Mouse (Mus musculus): ENCODE results near the gene Gm20379.

- TF ChIP-seq SMC3 (IDR thresholded peaks at IDR 0.05; ENCODE audit: low read depth, low read length) (no peak), MYB (IDR thresholded peaks at IDR 0.05; ENCODE audit: low read depth, low read length) (no peak), HCFC1 (IDR thresholded peaks at IDR 0.05; ENCODE audit: low read depth, low read length) (no peak), ZNF384 (IDR thresholded peaks at IDR 0.05; ENCODE audit: low read depth, low read length) (no peak), KAT2A (conservative IDR thresholded peaks at IDR 0.05; ENCODE audit: low read depth, low read length) (no peak), POLR2A (IDR thresholded peaks at IDR 0.05; ENCODE audit: control insufficient read depth in 1 of 2, insufficient read depth in 1 of 2, low read depth in 1 of 2, low read length in 2 of 2, poor library complexity in 1 of 2) (no peak), RCOR1 (IDR thresholded peaks at IDR 0.05; ENCODE audit: low read depth, low read length) (no peak), TCF12 (IDR thresholded peaks at IDR 0.05; ENCODE audit: low read depth, low read length) (no peak), CTCF (IDR thresholded peaks at IDR 0.05 in 2 of 3, conservative IDR thresholded peaks at IDR 0.05 in 1 of 3; ENCODE audit: control insufficient read depth in 1 of 3, insufficient read depth in 1 of 3, low read depth in 2 of 3, low read length in 3 of 3, poor library complexity in 1 of 3, severe bottlenecking in 1 of 3) (no peak), GATA1 (IDR thresholded peaks at IDR 0.05; ENCODE audit: low read depth, low read length) (no peak), MEF2A (IDR thresholded peaks at IDR 0.05; ENCODE audit: extremely low read depth, insufficient replicate concordance, low read depth, low read length, poor library complexity, severe bottlenecking) (no peak), NELFE (IDR thresholded peaks at IDR 0.05; ENCODE audit: low read depth, low read length) (no peak), ZKSCAN1 (IDR thresholded peaks at IDR 0.05; ENCODE audit: low read depth, low read length) (no peak), EP300 (IDR thresholded peaks at IDR 0.05; ENCODE audit: low read depth in 1 of 2, low read length in 2 of 2) (no peak)
Measured at GRCm38 (mm10) chr13:92275292-92275691, 30.5 kb upstream of the Gm20379 start.

All from MEL (cell line).